Mouse (Mus musculus): ENCODE results near the gene Elavl3.

DNA sequence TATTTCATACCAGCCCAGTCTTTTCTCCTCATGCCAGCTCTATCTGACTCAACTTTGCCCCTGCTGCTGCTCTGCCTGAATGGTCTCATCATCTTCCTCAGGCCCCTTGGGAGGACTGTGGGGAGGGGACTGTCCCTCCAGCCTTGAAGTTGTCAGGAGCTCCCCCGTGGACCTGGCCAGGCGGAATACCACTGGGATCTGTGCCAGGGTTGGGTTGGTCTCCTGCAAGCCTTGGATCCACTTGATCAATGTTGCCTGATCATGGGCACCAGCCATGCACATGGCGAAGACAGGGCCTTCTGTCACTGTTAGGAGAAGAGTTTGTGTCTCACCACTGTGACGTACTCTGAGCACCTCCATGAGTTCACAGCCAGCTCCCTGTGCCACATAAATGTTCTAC, 20.5 kb upstream of the Elavl3 start:
- TF ChIP-seq POLR2A (IDR thresholded peaks at IDR 0.05; ENCODE audit: extremely low read depth, insufficient read depth, low read length) (no peak), CTCF (IDR thresholded peaks at IDR 0.05; ENCODE audit: extremely low read depth, insufficient read depth, low read length) (no peak)

All from cortical plate, adult 2 months (tissue).